Mouse (Mus musculus) MN1 (cell line): Measurements from ENCODE around the gene Vmn1r117.
"Not testable (repeated sequence)": the region's sequence is repeated elsewhere in the genome, so short reads cannot be mapped to it uniquely, and the experiment has no call there.

Experiments
- DNase-seq: peaks from one replicate; pipeline ENCODE4 v3.0.0-alpha.2; 2016; ENCODE audit warnings: low spot score

The Vmn1r117 gene

DNA sequence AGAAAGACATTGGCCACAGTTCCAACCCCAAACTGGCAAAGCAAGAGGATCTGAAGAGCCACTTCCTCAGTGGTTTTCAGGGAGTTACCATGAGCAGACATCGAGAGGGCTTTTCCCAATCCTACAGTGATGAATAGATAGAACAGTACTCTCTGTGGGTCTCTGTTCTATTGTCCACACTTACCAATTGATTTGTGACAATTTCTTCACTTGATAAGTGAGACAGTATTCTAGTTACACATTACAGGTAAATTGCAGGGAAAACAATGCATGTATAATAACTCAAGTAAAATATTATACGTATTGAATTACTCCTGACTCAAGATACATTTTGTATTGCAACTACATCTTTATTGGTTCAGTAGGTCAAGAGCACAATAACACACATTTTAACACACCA, at the start of gene Vmn1r117:
TSS of gene Vmn1r117 (minus strand) at position 101 of the 400 bp plus-strand sequence.
- DNase-seq: not testable (repeated sequence)

DNA sequence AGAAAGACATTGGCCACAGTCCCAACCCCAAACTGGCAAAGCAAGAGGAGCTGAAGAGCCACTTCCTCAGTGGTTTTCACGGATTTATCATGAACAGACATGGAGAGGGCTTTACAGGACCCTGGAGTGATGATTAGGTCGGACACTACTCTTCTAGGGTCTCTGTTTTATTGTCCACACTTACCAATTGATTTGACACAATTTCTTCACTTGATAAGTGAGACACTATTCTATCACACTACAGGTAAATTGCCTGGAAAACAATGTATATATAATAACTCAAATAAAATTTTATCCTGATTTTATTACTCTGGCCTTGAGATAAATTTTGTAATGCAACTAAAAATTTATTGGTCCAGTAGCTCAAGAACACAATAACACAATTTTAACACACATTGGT, 28.3 kb upstream of the Vmn1r117 start, which contains the start of gene Vmn1r118:
TSS of gene Vmn1r118 (minus strand) at position 101 of the 400 bp plus-strand sequence.
- not testable (repeated sequence) for DNase-seq

DNA sequence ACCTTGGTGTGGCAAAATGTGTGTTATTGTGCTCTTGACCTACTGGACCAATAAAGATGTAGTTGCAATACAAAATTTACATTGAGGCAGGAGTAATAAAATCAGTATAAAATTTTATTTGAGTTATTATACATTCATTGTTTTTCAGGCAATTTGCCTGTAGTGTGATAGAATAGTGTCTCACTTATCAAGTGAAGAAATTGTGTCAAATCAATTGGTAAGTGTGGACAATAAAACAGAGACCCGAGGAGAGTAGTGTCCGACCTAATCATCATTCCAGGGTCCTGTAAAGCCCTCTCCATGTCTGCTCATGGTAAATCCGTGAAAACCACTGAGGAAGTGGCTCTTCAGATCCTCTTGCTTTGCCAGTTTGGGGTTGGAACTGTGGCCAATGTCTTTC, 12.0 kb downstream of the Vmn1r117 start, which contains the start of gene Vmn1r116:
TSS of gene Vmn1r116 (plus strand) at position 301 of the 400 bp plus-strand sequence.
- DNase-seq: not testable (repeated sequence)

DNA sequence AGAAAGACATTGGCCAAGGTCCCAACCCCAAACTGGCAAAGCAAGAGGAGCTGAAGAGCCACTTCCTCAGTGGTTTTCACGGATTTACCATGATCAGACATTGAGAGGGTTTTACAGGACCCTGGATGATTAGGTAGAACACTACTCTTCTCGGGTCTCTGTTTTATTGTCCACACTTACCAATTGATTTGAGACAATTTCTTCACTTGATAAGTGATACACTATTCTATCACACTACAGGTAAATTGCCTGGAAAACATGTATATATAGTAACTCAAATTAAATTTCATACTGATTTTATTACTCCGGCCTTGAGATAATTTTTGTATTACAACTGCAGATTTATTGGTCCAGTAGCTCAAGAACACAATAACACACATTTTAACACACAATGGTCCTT, 39.0 kb downstream of the Vmn1r117 start, which contains the start of gene Vmn1r115:
TSS of gene Vmn1r115 (minus strand) at position 101 of the 400 bp plus-strand sequence.
- not testable (repeated sequence) for DNase-seq
